Mouse (Mus musculus): ENCODE results near the gene Itprip. TPM values are rescaled to one million over a fixed set of nuclear protein-coding genes. Genes with fewer than 3 reads are reported as not detected.
A peak's percentile ranks its signal among the peaks of the same experiment; 100 is the strongest.

The Itprip gene
- polyA plus RNA-seq, 2 experiments, result 14.4 to 17.1 TPM

DNA sequence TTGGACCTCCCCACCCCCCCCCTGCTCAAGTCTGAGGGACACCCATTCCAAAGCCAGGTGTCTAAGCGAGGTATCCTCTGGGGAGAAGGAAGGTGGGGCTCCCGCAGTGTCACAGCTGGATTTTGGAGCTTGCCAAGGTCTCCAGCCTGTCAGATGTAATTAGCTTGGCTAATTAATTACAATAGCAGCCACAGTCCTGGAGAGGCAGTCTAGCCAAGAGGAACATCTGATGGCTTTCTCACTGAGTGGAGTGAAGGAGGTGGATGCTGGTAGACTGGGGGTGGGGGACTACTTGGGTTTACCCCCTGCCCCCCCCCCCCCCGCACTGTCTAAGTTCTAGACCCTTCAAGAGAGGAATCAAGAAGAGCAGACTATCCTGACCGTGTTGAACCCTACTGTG is 15.4 kb downstream of the Itprip start:
- peaks cover 29% of the 10 kb centered on the region for H3K4me1 ChIP-seq (ENCODE audit: control insufficient read depth, insufficient read depth, low read length)
- ATAC-seq (ENCODE audit: low FRiP score, low read depth), result no peak
- TF ChIP-seq POLR2A (IDR thresholded peaks at IDR 0.05; ENCODE audit: borderline replicate concordance, extremely low read depth, insufficient read depth, insufficient read length), result no peak

DNA sequence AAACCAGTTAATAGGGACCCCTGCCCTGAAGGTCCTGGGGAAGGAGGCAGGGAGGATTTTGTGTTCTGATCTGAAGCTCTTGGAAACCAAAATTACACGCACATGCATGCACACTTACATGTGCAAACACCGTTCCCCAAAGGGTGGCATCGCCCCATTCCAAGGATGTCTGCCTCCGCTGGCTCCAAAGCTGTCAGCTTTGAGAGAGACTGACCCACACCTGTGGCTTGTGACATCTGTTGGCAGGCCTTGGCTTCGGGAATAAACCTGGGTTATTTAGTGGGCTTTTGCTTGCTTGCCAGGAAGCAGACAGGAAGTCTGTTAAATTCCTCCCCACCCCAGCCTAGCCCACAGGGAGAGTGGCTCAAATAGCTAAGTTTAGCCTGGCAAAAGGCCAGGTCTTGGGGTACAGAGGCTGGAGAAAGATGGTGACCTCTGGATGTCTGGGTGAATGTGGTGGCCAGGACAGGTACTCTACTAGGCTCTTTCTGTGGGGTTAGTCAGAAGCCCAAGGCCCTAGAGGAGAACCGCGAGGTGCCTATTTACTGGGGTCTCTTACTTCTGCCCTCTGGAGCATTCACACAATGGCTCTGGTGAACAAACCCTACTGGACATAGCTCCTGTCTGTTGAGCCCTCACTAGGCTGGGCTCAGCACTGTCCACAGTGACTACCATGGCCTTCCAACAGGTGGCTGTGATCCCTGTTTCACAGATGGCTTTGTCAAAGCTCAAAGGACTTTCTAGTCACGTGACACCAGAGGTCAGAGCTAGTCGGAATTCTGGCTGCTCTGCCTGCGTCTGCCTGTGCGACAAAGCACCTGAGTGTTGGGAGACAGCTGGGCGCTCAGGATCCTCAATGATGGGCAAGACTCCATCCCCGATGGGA is 16.5 kb downstream of the Itprip start:
- H3K4me1 ChIP-seq (ENCODE audit: control insufficient read depth, insufficient read depth, low read length), result peaks cover 26% of the 10 kb centered on the region
- 36% methylated on average over 13 of the region's 13 CpGs for WGBS
- H3K27me3 ChIP-seq (ENCODE audit: control insufficient read depth, insufficient read depth, low read length), result no peaks in the 10 kb centered on the region
- peak overlapping the region; percentile 38; the same call in 1 of the 2 replicates for H3K27ac ChIP-seq (replicated peaks; ENCODE audit: low read depth, low read length)
- H3K4me2 ChIP-seq (replicated peaks; ENCODE audit: low read depth, low read length, severe bottlenecking), result no peak overlapping the region
- peak overlapping the region; percentile 28; the same call in 1 of the 2 replicates for H3K9ac ChIP-seq (ENCODE audit: low read depth, low read length, severe bottlenecking)
- no peak for DNase-seq (ENCODE audit: low spot score)
- H3K9me3 ChIP-seq (ENCODE audit: control insufficient read depth, low read length), result no peaks in the 10 kb centered on the region
- no peak overlapping the region for H3K4me3 ChIP-seq (replicated peaks; ENCODE audit: low read length)
- 0 out of 2 replicates have a peak, but pooled peaks have one; percentile 19 for ATAC-seq (ENCODE audit: low FRiP score, low read depth)
- no peak for TF ChIP-seq POLR2A (IDR thresholded peaks at IDR 0.05; ENCODE audit: borderline replicate concordance, extremely low read depth, insufficient read depth, insufficient read length)
- peaks cover 7% of the 10 kb centered on the region; the same call in 1 of the 2 replicates for H3K36me3 ChIP-seq (ENCODE audit: control insufficient read depth, insufficient read depth, low read length)

More for the DNA sequence above, 15.4 kb downstream of the Itprip start:
- Histone ChIP-seq H3K27me3 (ENCODE audit: control insufficient read depth, insufficient read depth, low read length) (no peaks in the 10 kb centered on the region), H3K9ac (ENCODE audit: low read depth, low read length, severe bottlenecking) (no peak overlapping the region), H3K27ac (replicated peaks; ENCODE audit: low read depth, low read length) (no peak overlapping the region), H3K9me3 (ENCODE audit: control insufficient read depth, low read length) (no peaks in the 10 kb centered on the region), H3K36me3 (ENCODE audit: control insufficient read depth, insufficient read depth, low read length) (peaks cover 5% of the 10 kb centered on the region; the same call in 1 of the 2 replicates), H3K4me3 (replicated peaks; ENCODE audit: low read length) (no peak overlapping the region), H3K4me2 (replicated peaks; ENCODE audit: low read depth, low read length, severe bottlenecking) (no peak overlapping the region)
- DNase-seq (ENCODE audit: low spot score), result no peak
- 55% methylated on average over 4 of the region's 4 CpGs for WGBS

DNA sequence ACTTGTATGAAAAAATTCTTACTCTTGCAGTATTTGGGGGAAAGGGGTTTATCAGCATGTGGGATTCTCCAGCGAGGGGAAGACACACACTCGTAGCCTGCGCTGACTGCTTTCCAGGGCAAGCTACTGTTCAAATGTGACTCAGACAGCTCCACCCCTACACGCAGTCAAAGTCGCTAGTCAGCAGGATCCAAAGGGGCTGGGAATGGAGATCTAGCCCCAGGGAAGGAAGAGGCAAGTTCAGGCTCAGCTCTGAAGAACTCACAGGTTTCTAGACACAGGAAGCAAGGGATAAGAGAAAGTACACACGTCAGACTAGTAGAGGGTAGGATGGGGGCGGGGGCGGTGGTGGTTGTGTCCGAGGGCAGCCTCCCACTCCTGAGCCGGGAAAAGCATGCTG is 18.5 kb downstream of the Itprip start:
- DNase-seq (ENCODE audit: low spot score) (no peak), ATAC-seq (ENCODE audit: low FRiP score, low read depth) (no peak)
- H3K36me3 ChIP-seq (ENCODE audit: control insufficient read depth, insufficient read depth, low read length), result peaks cover 26% of the 10 kb centered on the region
- no peak overlapping the region for H3K4me3 ChIP-seq (replicated peaks; ENCODE audit: low read length)
- no peak overlapping the region for H3K4me2 ChIP-seq (replicated peaks; ENCODE audit: low read depth, low read length, severe bottlenecking)
- TF ChIP-seq POLR2A (IDR thresholded peaks at IDR 0.05; ENCODE audit: borderline replicate concordance, extremely low read depth, insufficient read depth, insufficient read length), result no peak
- no peaks in the 10 kb centered on the region for H3K9me3 ChIP-seq (ENCODE audit: control insufficient read depth, low read length)
- 81% methylated on average over 10 of the region's 10 CpGs for WGBS
- no peaks in the 10 kb centered on the region for H3K27me3 ChIP-seq (ENCODE audit: control insufficient read depth, insufficient read depth, low read length)
- no peak overlapping the region for H3K27ac ChIP-seq (replicated peaks; ENCODE audit: low read depth, low read length)
- H3K9ac ChIP-seq (ENCODE audit: low read depth, low read length, severe bottlenecking), result no peak overlapping the region
- H3K4me1 ChIP-seq (ENCODE audit: control insufficient read depth, insufficient read depth, low read length), result peaks cover 26% of the 10 kb centered on the region

DNA sequence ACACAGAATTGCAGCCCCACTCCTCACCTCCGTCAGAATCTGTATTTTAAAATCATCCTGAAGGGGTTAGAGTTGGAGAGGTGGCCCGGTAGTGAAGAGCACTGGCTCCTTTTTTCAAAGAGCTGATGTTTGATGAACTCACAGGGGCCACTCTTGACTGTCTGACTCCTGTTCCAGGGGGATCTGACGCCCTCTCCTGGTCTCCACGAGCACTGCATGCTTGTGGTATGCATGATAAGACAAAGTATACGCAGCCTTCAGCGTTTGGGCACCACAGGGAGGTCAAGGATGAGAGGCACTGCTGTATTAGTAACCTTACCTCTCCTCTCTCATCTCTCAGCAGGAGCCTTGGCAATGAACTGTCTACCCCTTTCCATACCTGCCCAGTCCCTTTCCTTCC is 19.1 kb downstream of the Itprip start:
- peaks cover 32% of the 10 kb centered on the region for H3K36me3 ChIP-seq (ENCODE audit: control insufficient read depth, insufficient read depth, low read length)
- H3K27ac ChIP-seq (replicated peaks; ENCODE audit: low read depth, low read length), result no peak overlapping the region

DNA sequence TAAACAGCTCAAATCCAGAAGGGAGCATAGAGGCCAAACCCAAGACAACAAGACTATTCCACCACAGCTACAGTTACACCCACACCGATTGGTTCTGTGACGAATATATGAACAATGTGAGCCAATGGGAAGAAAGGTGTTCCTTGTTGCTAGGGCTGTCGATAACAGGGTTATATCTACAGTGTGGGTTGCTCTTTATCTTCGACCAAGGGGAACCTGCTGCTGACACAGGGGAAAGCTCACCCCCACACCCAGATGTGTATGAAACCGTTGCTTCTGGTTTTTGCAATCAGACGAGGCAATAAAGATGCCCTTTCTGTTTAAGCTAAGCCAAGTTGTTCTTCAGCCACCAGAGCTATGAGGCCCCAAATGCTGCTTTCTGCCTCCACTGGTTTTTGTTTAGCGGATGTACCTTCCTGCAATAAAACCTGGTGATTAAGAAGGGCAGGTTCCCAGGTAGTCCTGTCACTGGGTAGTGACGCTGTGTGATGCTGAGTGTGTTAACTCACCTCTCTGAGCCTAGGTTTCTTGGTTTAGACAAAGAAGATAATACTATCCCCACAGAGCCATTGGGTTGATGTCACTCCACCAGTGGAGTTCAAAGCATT is 20.5 kb downstream of the Itprip start:
- WGBS, result 74% methylated on average over 8 of the region's 8 CpGs
- peaks cover 22% of the 10 kb centered on the region for H3K4me1 ChIP-seq (ENCODE audit: control insufficient read depth, insufficient read depth, low read length)
- no peak for TF ChIP-seq POLR2A (IDR thresholded peaks at IDR 0.05; ENCODE audit: borderline replicate concordance, extremely low read depth, insufficient read depth, insufficient read length)
- no peak overlapping the region for H3K9ac ChIP-seq (ENCODE audit: low read depth, low read length, severe bottlenecking)
- DNase-seq (ENCODE audit: low spot score), result no peak
- H3K27me3 ChIP-seq (ENCODE audit: control insufficient read depth, insufficient read depth, low read length), result no peaks in the 10 kb centered on the region
- no peak overlapping the region for H3K4me2 ChIP-seq (replicated peaks; ENCODE audit: low read depth, low read length, severe bottlenecking)
- H3K9me3 ChIP-seq (ENCODE audit: control insufficient read depth, low read length), result no peaks in the 10 kb centered on the region
- H3K4me3 ChIP-seq (replicated peaks; ENCODE audit: low read length), result no peak overlapping the region
- no peak overlapping the region for H3K27ac ChIP-seq (replicated peaks; ENCODE audit: low read depth, low read length)
- no peak for ATAC-seq (ENCODE audit: low FRiP score, low read depth)
- peaks cover 46% of the 10 kb centered on the region for H3K36me3 ChIP-seq (ENCODE audit: control insufficient read depth, insufficient read depth, low read length)

More for the DNA sequence above, 19.1 kb downstream of the Itprip start:
- no peaks in the 10 kb centered on the region for H3K9me3 ChIP-seq (ENCODE audit: control insufficient read depth, low read length)
- no peak overlapping the region for H3K4me2 ChIP-seq (replicated peaks; ENCODE audit: low read depth, low read length, severe bottlenecking)
- H3K4me1 ChIP-seq (ENCODE audit: control insufficient read depth, insufficient read depth, low read length), result peaks cover 26% of the 10 kb centered on the region
- H3K4me3 ChIP-seq (replicated peaks; ENCODE audit: low read length), result no peak overlapping the region
- ATAC-seq (ENCODE audit: low FRiP score, low read depth), result no peak
- H3K27me3 ChIP-seq (ENCODE audit: control insufficient read depth, insufficient read depth, low read length), result no peaks in the 10 kb centered on the region
- no peak for TF ChIP-seq POLR2A (IDR thresholded peaks at IDR 0.05; ENCODE audit: borderline replicate concordance, extremely low read depth, insufficient read depth, insufficient read length)
- WGBS, result 65% methylated on average over 6 of the region's 6 CpGs
- DNase-seq (ENCODE audit: low spot score), result no peak
- no peak overlapping the region for H3K9ac ChIP-seq (ENCODE audit: low read depth, low read length, severe bottlenecking)

Measured in limb, embryonic 14.5 days (tissue).